Mouse (Mus musculus) liver, embryonic 11.5 days (tissue): ENCODE results near the gene Pafah2. TPM values are rescaled to one million over a fixed set of nuclear protein-coding genes. Genes with fewer than 3 reads are reported as not detected.

ENCODE experiments used
- ATAC-seq: fragments of 200-750 bp; cut with Nextera tagmentation; replicated peaks from 2 replicates; pipeline ENCODE4 v1.8.0; 2017; ENCODE audit warnings: moderate number of reproducible peaks, mild to moderate bottlenecking, moderate TSS enrichment, moderate library complexity; ENCODE audit not compliant: low FRiP score
- DNase-seq: peaks from one replicate; pipeline ENCODE4 v3.0.0-alpha.2; 2017; ENCODE audit warnings: low spot score
- H3K27ac ChIP-seq: fragments of 300-500 bp; sonication (generic); 2 replicates; pipeline ENCODE4 v1.5.1; 2014; ENCODE audit warnings: mild to moderate bottlenecking, low read depth, low read length, control low read depth
- H3K27me3 ChIP-seq: fragments of 300-500 bp; sonication (generic); replicated peaks from 2 replicates; pipeline ENCODE4 v1.6.1; 2014; ENCODE audit warnings: low read length, mixed read lengths; ENCODE audit not compliant: control insufficient read depth, insufficient read depth
- H3K36me3 ChIP-seq: fragments of 300-500 bp; sonication (generic); 2 replicates; pipeline ENCODE4 v1.6.1; 2014; ENCODE audit warnings: mild to moderate bottlenecking, low read length, moderate library complexity, mixed read lengths; ENCODE audit not compliant: control insufficient read depth, insufficient read depth
- H3K4me1 ChIP-seq: fragments of 300-500 bp; sonication (generic); replicated peaks from 2 replicates; pipeline ENCODE4 v1.6.1; 2014; ENCODE audit warnings: low read length, mixed read lengths; ENCODE audit not compliant: control insufficient read depth, insufficient read depth
- H3K4me2 ChIP-seq: fragments of 300-500 bp; sonication (generic); 2 replicates; pipeline ENCODE4 v1.6.1; 2014; ENCODE audit warnings: mild to moderate bottlenecking, control low read depth, moderate library complexity
- H3K4me3 ChIP-seq: fragments of 300-500 bp; sonication (generic); 2 replicates; pipeline ENCODE4 v1.5.1; 2014; ENCODE audit warnings: low read depth, low read length, control low read depth
- H3K9ac ChIP-seq: fragments of 300-500 bp; sonication (generic); 2 replicates; pipeline ENCODE4 v1.6.1; 2014; ENCODE audit warnings: low read depth, low read length, control low read depth
- H3K9me3 ChIP-seq: fragments of 300-500 bp; sonication (generic); 2 replicates; pipeline ENCODE4 v1.6.1; 2016; ENCODE audit warnings: low read length, inconsistent platforms, mixed read lengths; ENCODE audit not compliant: control insufficient read depth
- WGBS: fragments of 180-500 bp; shearing (Covaris S2); extraction: QIAGEN DNeasy Blood & Tissue Kit; methylation state at CpG from one replicate; pipeline ENCODE4 v1.1.7; 2014; 5-methylcytosine and 5-hydroxymethylcytosine counted together
- polyA plus RNA-seq: library from polyadenylated mRNA; unstranded; fragments of >200 nt; fragmentation: Nextera tagmentation; extraction: Ambion mirVana; gene quantifications from 2 replicates; pipeline ENCODE4 v1.2.1, GENCODE M21; 2014

The Pafah2 gene
- polyA plus RNA-seq, 1 experiment from 2014 or later, result 7.9 TPM

DNA sequence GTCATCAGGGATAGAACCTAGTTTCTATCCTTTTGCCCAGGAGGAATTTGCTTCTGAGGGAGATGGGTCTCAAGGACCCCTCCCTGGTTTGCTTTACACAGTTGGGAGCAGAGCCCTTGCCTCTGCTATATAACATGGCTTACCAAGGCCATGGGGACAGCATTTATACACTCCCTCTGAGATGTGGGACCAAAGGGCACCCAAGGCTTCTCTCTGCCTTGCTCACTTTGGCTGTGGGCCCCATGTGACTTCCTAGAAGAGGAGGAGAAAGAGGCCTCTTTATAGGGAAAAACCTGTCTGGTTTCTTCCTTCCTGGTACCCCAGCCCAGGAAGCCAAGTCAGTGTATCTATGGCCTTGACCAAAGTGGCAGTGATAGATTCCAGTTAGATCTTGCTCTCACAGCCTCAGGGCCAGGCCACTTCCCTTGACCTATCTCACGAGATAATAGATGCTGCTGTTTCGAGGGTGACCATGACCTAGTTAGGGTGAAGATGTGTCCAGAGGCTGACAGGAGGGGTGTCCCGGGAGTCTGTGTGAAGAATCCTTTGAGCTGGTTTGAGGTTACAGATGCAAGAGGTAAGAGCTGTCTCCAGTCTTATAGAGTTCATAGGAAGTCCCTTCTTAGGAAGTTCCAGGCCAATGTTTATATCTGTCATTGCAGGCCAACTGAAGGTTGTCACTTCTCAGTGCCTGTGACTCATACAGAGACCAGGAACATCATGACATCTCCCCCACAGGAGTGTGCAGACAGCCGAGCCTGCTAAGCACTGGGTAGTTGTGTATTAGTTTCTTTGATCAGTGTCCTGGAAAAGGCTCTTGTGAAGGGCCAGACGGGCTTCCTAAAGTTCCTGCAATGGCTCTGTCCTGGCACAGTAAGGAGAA is 42.4 kb upstream of the Pafah2 start:
- DNase-seq (no peak), ATAC-seq (no peak)
- Histone ChIP-seq H3K9ac (no peak overlapping the region), H3K27ac (no peak overlapping the region), H3K9me3 (no peaks in the 10 kb centered on the region), H3K27me3 (no peaks in the 10 kb centered on the region; the same call in 1 of the 2 replicates), H3K36me3 (no peaks in the 10 kb centered on the region), H3K4me3 (no peak overlapping the region), H3K4me2 (no peak overlapping the region), H3K4me1 (peaks cover 24% of the 10 kb centered on the region)
- 44% methylated on average over 5 of the region's 5 CpGs for WGBS

- Histone ChIP-seq H3K4me3 (no peak overlapping the region), H3K27me3 (no peaks in the 10 kb centered on the region; the same call in 1 of the 2 replicates), H3K36me3 (no peaks in the 10 kb centered on the region), H3K4me1 (peaks cover 24% of the 10 kb centered on the region), H3K9me3 (no peaks in the 10 kb centered on the region), H3K4me2 (no peak overlapping the region), H3K9ac (no peak overlapping the region), H3K27ac (no peak overlapping the region)
- DNase-seq (no peak), ATAC-seq (no peak)
- 57% methylated on average over 16 of the region's 16 CpGs for WGBS
These were observed 40.2 kb upstream of the Pafah2 start for GRCm38 (mm10) chr4:134355841-134356452.

- Histone ChIP-seq H3K4me2 (peak overlapping the region; percentile 49), H3K4me1 (peaks cover 22% of the 10 kb centered on the region), H3K9me3 (no peaks in the 10 kb centered on the region), H3K9ac (no peak overlapping the region), H3K36me3 (no peaks in the 10 kb centered on the region), H3K4me3 (no peak overlapping the region), H3K27ac (no peak overlapping the region), H3K27me3 (no peaks in the 10 kb centered on the region; the same call in 1 of the 2 replicates)
- no peak for ATAC-seq
- 20% methylated on average over 22 of the region's 22 CpGs for WGBS
- DNase-seq, result peak; percentile 58
These were observed 39.3 kb upstream of the Pafah2 start for GRCm38 (mm10) chr4:134356591-134357460.

- ATAC-seq, result no peak
- H3K9me3 ChIP-seq, result no peaks in the 10 kb centered on the region
- H3K4me1 ChIP-seq, result peaks cover 18% of the 10 kb centered on the region
- H3K9ac ChIP-seq, result no peak overlapping the region
- no peak overlapping the region for H3K4me3 ChIP-seq
- 41% methylated on average over 17 of the region's 17 CpGs for WGBS
- no peak for DNase-seq
- no peaks in the 10 kb centered on the region; the same call in 1 of the 2 replicates for H3K27me3 ChIP-seq
- H3K4me2 ChIP-seq, result peak overlapping the region; percentile 49
- no peak overlapping the region for H3K27ac ChIP-seq
- H3K36me3 ChIP-seq, result no peaks in the 10 kb centered on the region
These were observed 38.7 kb upstream of the Pafah2 start for GRCm38 (mm10) chr4:134357461-134357771.

DNA sequence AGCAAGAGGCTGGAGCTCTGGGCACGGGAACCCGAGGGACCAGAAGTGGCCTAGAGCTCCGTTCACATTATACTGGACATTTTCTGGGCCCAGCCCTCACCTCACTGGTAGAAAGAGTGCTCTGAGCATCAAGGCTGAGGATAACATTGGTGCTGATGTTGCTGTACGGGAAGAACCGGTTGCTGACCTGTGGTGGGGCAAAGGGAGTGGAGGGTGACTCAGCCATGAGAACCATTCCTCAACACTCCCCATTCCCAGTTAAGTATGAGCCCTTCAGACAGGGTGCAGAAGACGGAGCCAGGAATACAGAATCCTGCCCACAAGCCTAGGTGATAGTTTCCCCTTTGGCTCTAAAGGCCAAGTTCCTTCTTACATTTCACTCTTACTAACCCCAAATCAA is 36.5 kb upstream of the Pafah2 start:
- no peak overlapping the region for H3K4me3 ChIP-seq
- H3K27me3 ChIP-seq, result no peaks in the 10 kb centered on the region; the same call in 1 of the 2 replicates
- no peak overlapping the region for H3K4me2 ChIP-seq
- ATAC-seq, result no peak
- peaks cover 10% of the 10 kb centered on the region for H3K4me1 ChIP-seq
- no peak overlapping the region for H3K27ac ChIP-seq
- DNase-seq, result no peak
- H3K9me3 ChIP-seq, result no peaks in the 10 kb centered on the region
- H3K36me3 ChIP-seq, result no peaks in the 10 kb centered on the region
- WGBS, result 78% methylated on average over 6 of the region's 6 CpGs
- no peak overlapping the region for H3K9ac ChIP-seq

DNA sequence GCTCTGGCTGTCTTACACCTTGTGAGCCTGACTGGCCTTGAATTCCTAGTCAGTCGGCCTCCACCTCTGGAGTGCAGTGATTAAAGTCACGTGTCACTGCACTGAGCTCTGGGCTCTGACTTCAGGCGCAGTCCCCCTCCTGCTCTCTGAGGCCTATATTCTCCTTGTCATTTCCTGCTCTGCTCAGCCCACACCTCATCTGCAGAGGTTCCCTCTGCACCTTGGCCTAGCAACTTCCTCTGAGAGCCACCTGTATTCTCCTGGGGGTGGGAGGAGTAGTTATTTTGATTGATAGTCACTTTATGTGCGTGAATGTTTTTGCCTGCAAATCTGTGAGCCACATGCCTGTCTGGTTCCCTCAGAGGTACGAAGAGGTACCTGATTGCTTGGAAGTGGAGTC is 34.9 kb upstream of the Pafah2 start:
- no peaks in the 10 kb centered on the region for H3K9me3 ChIP-seq
- H3K27me3 ChIP-seq, result peaks cover 7% of the 10 kb centered on the region
- H3K4me2 ChIP-seq, result no peak overlapping the region
- H3K27ac ChIP-seq, result no peak overlapping the region
- no peak for DNase-seq
- 37% methylated on average over 5 of the region's 5 CpGs for WGBS
- ATAC-seq, result no peak
- H3K4me3 ChIP-seq, result no peak overlapping the region
- H3K36me3 ChIP-seq, result no peaks in the 10 kb centered on the region
- no peak overlapping the region for H3K9ac ChIP-seq
- H3K4me1 ChIP-seq, result peaks cover 7% of the 10 kb centered on the region

- no peaks in the 10 kb centered on the region for H3K36me3 ChIP-seq
- no peak overlapping the region for H3K27ac ChIP-seq
- ATAC-seq (no peak), DNase-seq (no peak)
- H3K4me1 ChIP-seq, result peaks cover 1% of the 10 kb centered on the region
- H3K4me3 ChIP-seq, result no peak overlapping the region
- H3K4me2 ChIP-seq, result no peak overlapping the region
- WGBS, result 71% methylated on average over 9 of the region's 9 CpGs
- no peaks in the 10 kb centered on the region for H3K9me3 ChIP-seq
- H3K27me3 ChIP-seq, result peaks cover 9% of the 10 kb centered on the region
- H3K9ac ChIP-seq, result no peak overlapping the region
These were observed 34.0 kb upstream of the Pafah2 start for GRCm38 (mm10) chr4:134362124-134362523.

GRCm38 (mm10) chr4:134362586-134362985 is 33.5 kb upstream of the Pafah2 start:
- H3K4me3 ChIP-seq, result no peak overlapping the region
- peak overlapping the region; percentile 26 for H3K4me2 ChIP-seq
- H3K36me3 ChIP-seq, result no peaks in the 10 kb centered on the region
- ATAC-seq (no peak), DNase-seq (no peak)
- H3K9me3 ChIP-seq, result no peaks in the 10 kb centered on the region
- H3K4me1 ChIP-seq, result no peaks in the 10 kb centered on the region
- peaks cover 9% of the 10 kb centered on the region for H3K27me3 ChIP-seq
- no peak overlapping the region for H3K9ac ChIP-seq
- 20% methylated on average over 9 of the region's 9 CpGs for WGBS
- no peak overlapping the region for H3K27ac ChIP-seq
